Mouse (Mus musculus) T-helper 17 cell (primary cell): ENCODE data around the gene Appbp2.
"Not testable (repeated sequence)": the region's sequence is repeated elsewhere in the genome, so short reads cannot be mapped to it uniquely, and the experiment has no call there.

Experiments
- in situ Hi-C, 2 experiments: fragments of 300-600 bp; cut with MboI, MseI; formaldehyde crosslinking; loops; 1 replicate in 1 of 2; 2 replicates in 1 of 2; pipeline ENCODE4 v1.15.1; 2025; ENCODE audit warnings: high pct_unique_total_duplicates in 2 of 2

Gene Appbp2

DNA sequence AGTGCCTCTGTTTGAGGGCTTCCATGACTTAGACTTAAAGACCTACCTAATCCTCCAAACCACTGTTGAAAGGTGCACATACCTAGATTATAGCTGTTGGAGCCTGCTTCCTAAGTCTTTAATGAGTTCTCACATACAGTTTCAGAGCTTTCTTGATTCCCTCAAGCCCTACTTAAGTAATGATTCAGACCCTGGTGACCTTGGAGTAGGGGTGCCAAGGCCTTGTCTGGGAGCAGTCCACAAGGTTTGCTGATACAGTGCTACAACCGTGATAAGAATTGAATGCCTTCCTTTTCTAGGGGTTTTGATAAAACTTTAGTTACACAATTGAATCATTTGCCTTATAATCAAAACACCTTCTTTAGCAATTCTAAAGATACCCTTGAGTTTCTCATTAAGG lies 67.4 kb downstream of the Appbp2 start:
- in situ Hi-C loops = no loop called here

DNA sequence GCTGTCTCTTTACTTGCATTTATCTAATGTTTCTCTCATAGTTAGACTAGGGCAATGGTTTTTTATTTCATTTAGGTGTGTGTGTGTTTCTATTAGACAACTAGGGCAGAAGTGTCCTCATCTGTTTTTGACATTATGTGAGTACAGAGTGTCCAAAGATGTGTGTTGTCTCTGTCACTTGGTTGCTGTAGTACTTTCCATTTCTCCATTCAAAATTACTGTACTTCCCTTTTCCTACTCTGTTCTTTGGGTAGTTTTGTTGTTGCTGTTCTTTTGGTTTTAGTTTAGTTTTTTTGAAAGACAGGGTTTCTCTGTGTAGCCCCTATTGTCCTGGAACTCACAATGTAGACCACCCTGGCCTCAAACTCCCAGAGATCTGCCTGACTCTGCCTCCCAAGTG lies 70.6 kb downstream of the Appbp2 start:
- in situ Hi-C loops = no loop called here

DNA sequence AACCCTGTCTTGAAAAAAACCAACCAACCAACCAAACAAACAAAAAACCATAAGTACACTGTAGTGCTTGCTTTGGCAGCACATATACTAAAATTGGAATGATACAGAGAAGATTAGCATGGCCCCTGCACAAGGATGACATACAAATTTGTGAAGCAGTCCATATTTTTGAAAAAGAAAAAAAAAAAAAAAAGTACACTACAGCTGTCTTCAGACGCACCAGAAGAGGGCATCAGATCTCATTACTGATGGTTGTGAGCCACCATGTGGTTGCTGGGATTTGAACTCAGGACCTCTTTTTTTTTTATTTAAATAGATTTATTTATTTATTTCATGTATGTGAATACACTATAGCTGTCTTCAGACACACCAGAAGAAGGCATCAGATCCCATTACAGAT lies 71.9 kb downstream of the Appbp2 start:
- in situ Hi-C loops = not testable (repeated sequence)

DNA sequence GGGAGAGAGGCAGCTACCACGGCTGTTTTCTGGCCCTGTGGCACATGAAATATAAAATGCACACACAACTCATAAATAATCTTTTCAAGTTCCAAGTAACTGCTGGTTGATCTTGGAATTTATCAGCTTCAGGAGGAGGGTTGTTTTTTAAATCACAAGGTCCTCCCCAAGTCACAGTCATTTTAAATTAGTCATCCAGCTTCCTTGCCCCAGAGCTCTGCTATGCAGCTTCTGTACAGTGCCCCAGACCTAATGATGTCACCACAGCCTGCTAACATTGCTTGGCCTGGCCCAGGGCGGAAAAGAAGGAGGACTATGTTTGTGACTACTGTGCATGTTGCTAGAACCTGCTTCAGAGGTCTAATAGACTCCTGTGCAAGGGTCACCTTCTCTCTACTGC lies 77.6 kb downstream of the Appbp2 start:
- in situ Hi-C loops = no loop called here

DNA sequence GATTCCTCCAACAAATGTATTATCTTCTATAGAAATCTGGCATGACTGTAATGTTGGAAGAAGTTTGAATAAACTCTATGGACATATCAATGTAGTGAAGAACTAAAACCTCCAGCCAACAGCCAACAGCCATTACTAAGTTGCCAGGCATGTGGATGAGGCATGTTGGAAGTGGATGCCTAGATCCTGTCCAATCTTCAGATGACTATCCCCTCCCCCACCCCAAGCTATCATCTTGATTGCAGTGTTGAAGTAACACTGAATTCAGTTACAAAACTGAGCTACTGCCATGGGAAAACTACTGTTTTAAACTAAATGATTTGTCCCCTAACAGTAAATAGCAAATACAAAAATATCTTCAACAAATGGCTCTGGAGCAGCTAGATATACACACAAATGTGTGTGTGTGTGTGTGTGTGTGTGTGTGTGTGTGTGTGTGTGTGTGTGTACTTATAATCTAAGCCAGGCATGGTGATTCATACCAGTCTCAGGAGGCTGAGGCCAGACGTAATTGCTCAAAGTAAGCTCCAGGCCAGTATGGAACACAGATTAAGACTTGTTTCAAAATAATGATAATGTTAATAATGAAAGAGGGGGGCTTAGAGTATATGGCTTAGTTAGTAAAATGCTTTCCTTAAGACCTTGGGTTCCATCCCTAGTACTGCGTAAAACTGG lies 82.5 kb downstream of the Appbp2 start:
- in situ Hi-C loops = no loop called here

DNA sequence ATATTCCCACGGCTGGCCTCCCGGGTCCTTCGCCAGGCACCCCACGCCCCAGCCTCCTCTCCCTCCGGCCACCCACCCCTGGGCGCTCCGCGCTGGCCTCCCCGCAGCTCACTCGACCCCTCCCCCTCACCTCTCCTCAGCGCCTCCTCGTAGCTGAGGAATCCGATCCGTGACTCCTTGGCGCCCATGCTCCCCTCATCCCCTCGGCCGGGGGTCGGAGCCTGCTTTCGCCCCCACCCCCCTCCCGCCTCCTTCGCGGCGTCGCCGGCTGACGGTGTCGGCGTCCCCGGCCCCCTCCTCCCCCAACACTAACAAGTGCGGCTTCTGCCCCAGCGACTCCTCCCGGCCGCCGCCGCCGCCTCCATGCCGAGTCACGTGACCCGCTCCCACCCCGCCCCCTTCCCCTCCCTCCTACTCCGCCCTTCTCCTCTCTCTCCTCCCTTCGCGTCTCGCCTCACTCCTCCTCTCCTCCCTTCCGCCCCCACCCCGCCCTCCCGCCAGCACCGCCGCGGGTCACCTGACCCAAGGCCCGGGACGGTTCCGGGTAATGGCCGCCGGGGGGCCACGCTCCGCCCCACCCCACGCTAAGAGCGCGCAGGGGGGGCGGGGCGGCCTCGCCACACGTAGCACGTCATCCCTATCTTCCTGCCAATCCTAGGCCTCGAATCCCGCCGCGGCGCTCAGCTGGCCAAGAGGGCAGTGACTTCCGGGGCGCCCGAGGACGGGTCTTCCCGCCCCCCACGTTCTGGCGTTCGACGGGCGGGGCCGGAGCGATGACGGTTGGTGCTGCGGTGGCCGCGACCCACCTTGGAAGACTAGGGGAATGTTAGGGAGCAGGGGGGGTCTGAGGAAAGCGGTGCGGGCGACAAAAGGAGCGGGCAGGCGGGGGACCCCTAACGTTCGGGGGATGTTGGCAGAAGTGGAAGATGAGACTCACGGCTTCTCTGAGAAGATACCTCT lies 95.1 kb downstream of the Appbp2 start, which contains the start of gene Usp32:
Gene Usp32, minus strand, starts transcription at position 581 of the 960 bp plus-strand sequence.
- in situ Hi-C loops = no loop called here

DNA sequence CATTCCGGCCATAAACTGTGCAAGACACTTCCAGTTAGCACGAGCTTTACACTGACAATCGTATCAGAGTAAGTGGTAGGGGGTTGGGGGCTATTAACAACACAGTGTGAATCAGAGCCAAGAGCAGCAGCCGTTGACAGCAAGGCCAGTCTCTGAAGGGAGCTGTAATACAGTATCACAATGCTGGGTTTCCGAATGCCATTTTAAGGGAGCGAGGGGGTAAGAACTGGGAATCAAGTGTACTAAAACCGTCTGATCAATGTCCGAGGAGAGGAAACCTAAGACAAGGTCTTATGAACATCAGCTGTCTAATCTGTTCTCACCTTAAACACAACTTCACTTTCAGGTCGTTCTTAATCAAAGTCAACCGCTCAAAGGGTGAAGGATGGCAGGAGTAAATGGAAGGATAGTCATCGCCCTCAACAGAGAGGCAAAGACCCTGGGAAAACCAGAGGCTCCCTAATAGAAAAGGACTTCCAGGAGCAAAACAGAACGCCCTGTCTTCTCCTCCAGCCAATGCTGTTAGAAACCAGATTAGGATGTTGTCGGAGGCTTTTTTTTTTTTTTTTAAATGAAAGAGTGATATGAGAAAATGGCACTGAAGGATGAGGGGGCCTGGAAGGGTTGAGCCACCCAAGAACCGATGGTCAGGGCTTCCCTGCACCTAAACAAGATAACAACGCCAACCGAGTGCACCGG lies 96.0 kb downstream of the Appbp2 start:
- in situ Hi-C loops = no loop called here
